Mouse (Mus musculus) C2C12 (cell line): ENCODE data around the gene Pigz.

Experiments
- CEBPB ChIP-seq: IDR thresholded peaks from one replicate; pipeline ENCODE4 v1.6.1; 2011; ENCODE audit warnings: low read depth, mild to moderate bottlenecking, control low read depth, moderate library complexity
- CTCF ChIP-seq: IDR thresholded peaks from one replicate; pipeline ENCODE4 v1.5.1; 2011; ENCODE audit not compliant: control insufficient read depth, insufficient read depth, insufficient read length
- FOSL1 ChIP-seq: IDR thresholded peaks from one replicate; pipeline ENCODE4 v1.8.0; 2011; ENCODE audit warnings: mild to moderate bottlenecking, low read length; ENCODE audit not compliant: poor library complexity, insufficient read depth, severe bottlenecking
- MAX ChIP-seq: IDR thresholded peaks from one replicate; pipeline ENCODE4 v1.6.1; 2011; ENCODE audit warnings: mild to moderate bottlenecking, control low read depth
- MYOD1 ChIP-seq: IDR thresholded peaks from one replicate; pipeline ENCODE4 v1.6.1; 2011; ENCODE audit warnings: low read depth; ENCODE audit not compliant: control insufficient read depth, insufficient read length
- MYOG ChIP-seq: IDR thresholded peaks from one replicate; pipeline ENCODE4 v1.6.1; 2011; ENCODE audit not compliant: control insufficient read depth, insufficient read length; ENCODE audit errors: extremely low read depth
- USF1 ChIP-seq: IDR thresholded peaks from one replicate; pipeline ENCODE4 v1.6.1; 2011; ENCODE audit warnings: low read depth, mild to moderate bottlenecking, control low read depth, moderate library complexity

- TF ChIP-seq CTCF (no peak), MAX (no peak), USF1 (no peak), CEBPB (no peak), MYOD1 (no peak), MYOG (no peak), FOSL1 (no peak)
Measured at GRCm38 (mm10) chr16:31910281-31910847, 23.3 kb upstream of the Pigz start.
